Mouse (Mus musculus): ENCODE measurements around the gene Chst11.

DNA sequence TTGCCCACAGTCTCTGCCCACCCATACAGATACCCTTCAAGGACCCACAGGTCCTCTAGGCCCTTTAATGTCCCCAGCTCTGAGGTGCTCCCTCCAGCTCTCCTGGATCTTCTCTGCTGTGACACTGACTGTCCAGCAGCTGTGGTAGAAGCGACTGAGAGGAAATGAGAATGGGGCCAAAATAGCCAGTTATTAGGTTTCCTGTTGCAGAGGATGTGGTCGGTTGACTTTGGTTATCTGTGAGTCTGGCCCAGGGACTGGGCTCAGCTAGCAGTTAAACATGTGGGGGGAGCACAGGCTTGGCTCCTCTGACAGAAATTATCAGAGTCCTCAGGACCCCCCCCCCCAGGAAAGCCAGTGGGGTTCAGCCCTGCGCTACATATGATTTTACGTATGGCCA, 19.7 kb downstream of the Chst11 start:
- no peak for TF ChIP-seq POLR2A (IDR thresholded peaks at IDR 0.05; ENCODE audit: insufficient read depth, low read depth, low read length)
- no peak for TF ChIP-seq CTCF (IDR thresholded peaks at IDR 0.05; ENCODE audit: insufficient read depth, low read depth, low read length)
